Mouse (Mus musculus) heart, embryonic 10.5 days (tissue): ENCODE results near the gene Flot1. TPM values are rescaled to one million over a fixed set of nuclear protein-coding genes. Genes with fewer than 3 reads are reported as not detected.

Source experiments
- DNase-seq: peaks from one replicate; pipeline ENCODE4 v3.0.0-alpha.2; 2017; ENCODE audit warnings: low spot score
- H3K27ac ChIP-seq: fragments of 300-500 bp; sonication (generic); 2 replicates; pipeline ENCODE4 v1.5.1; 2016; ENCODE audit warnings: mild to moderate bottlenecking
- H3K27me3 ChIP-seq: fragments of 300-500 bp; sonication (generic); 2 replicates; pipeline ENCODE4 v1.6.1; 2016; ENCODE audit warnings: mild to moderate bottlenecking; ENCODE audit not compliant: poor library complexity, insufficient read depth, severe bottlenecking
- H3K36me3 ChIP-seq: fragments of 300-500 bp; sonication (generic); 2 replicates; pipeline ENCODE4 v1.6.1; 2016; ENCODE audit warnings: mild to moderate bottlenecking, moderate library complexity
- H3K4me1 ChIP-seq: fragments of 300-500 bp; sonication (generic); 2 replicates; pipeline ENCODE4 v1.6.1; 2016; ENCODE audit warnings: mild to moderate bottlenecking
- H3K4me3 ChIP-seq: fragments of 300-500 bp; sonication (generic); 2 replicates; pipeline ENCODE4 v1.5.1; 2016; ENCODE audit warnings: mild to moderate bottlenecking, moderate library complexity
- H3K9me3 ChIP-seq: fragments of 300-500 bp; sonication (generic); 2 replicates; pipeline ENCODE4 v1.6.1; 2016; ENCODE audit warnings: mild to moderate bottlenecking, moderate library complexity
- WGBS: fragments of 180-500 bp; shearing (Covaris S2); methylation state at CpG from one replicate; pipeline ENCODE4 v1.1.7; 2016; 5-methylcytosine and 5-hydroxymethylcytosine counted together
- polyA plus RNA-seq: library from polyadenylated mRNA; unstranded; fragments of >200 nt; fragmentation: Nextera tagmentation; extraction: Ambion mirVana; gene quantifications from 2 replicates; pipeline ENCODE4 v1.2.1, GENCODE M21; 2016

Flot1 gene
- polyA plus RNA-seq, 1 experiment from 2014 or later, result 66.2 TPM

GRCm38 (mm10) chr17:35813653-35814052 lies 9.4 kb upstream of the Flot1 start:
- WGBS, result 80% methylated on average over 7 of the region's 7 CpGs
- peaks cover 50% of the 10 kb centered on the region for H3K4me1 ChIP-seq
- H3K9me3 ChIP-seq, result no peaks in the 10 kb centered on the region
- no peak overlapping the region for H3K4me3 ChIP-seq
- no peaks in the 10 kb centered on the region for H3K27me3 ChIP-seq
- no peaks in the 10 kb centered on the region for H3K36me3 ChIP-seq
- peak overlapping the region; percentile 70 for H3K27ac ChIP-seq
- DNase-seq, result no peak

DNA sequence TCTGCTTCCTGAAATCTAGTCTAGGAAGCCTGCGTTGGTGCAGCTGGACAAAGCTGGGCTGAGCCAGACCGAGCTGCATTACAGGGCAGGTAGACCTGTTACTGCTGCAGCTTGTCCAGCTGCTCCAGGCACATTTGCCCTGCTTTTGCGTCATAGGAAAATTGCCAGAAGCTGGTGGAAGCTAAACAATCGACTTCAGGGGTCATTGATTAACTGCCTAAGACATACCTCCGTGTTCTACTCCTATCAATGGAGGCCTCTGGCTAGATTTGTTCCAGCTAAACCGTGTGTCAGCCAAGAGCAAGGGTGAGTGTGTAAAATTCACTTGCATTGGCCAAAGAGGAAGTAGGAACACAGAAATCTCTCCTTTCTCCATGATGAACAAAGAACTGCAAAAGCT lies 8.4 kb upstream of the Flot1 start:
- H3K36me3 ChIP-seq, result no peaks in the 10 kb centered on the region
- no peak overlapping the region for H3K4me3 ChIP-seq
- 64% methylated on average over 6 of the region's 6 CpGs for WGBS
- H3K27me3 ChIP-seq, result no peaks in the 10 kb centered on the region; the same call in 1 of the 2 replicates
- DNase-seq, result no peak
- H3K9me3 ChIP-seq, result no peaks in the 10 kb centered on the region
- H3K4me1 ChIP-seq, result peaks cover 50% of the 10 kb centered on the region
- H3K27ac ChIP-seq, result peak overlapping the region; percentile 63; the same call in 1 of the 2 replicates

DNA sequence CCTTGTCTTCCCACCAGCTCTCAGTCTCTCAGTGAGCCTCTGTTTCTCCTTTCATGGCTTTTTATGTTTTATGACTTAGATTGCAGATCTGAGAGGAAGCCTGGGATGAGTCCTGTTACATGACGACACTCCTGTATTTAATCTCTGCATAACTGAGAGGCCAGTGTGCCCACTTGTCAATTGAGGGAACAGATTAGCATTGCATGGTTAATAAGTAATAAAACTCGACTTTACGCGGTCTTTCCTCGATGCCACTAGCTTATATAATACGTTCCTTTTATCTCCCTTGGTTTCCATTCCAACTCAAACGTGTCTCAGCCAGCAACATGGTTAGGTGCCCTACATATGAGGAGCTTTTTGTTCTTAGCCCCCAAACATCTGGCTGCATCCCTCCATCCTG lies 7.2 kb upstream of the Flot1 start:
- no peaks in the 10 kb centered on the region for H3K36me3 ChIP-seq
- peak overlapping the region; percentile 63 for H3K27ac ChIP-seq
- H3K4me3 ChIP-seq, result no peak overlapping the region
- no peaks in the 10 kb centered on the region; the same call in 1 of the 2 replicates for H3K27me3 ChIP-seq
- H3K4me1 ChIP-seq, result peaks cover 46% of the 10 kb centered on the region
- no peaks in the 10 kb centered on the region for H3K9me3 ChIP-seq
- 69% methylated on average over 7 of the region's 7 CpGs for WGBS
- DNase-seq, result no peak

DNA sequence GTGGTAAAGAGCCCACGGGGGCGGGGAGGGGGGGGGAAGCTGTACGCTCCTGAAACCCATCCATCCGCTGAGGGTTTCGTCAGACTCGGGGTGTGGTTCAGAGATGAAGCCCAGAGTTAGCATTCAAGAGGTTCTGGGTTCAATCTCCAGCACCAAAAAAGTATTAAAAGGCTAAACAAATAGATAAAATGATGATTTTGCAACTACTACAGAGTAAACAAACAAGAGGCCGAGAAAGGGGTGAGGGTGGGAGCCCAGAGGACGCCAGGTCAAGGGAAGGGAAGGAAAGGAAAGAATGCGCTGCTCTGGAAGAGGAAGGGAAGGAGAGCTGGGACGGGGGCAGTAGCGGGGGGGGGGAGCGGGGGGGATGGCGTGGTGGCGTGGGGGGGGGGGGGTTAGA lies 6.3 kb upstream of the Flot1 start:
- Histone ChIP-seq H3K36me3 (no peaks in the 10 kb centered on the region), H3K4me1 (peaks cover 50% of the 10 kb centered on the region), H3K27me3 (no peaks in the 10 kb centered on the region; the same call in 1 of the 2 replicates), H3K4me3 (no peak overlapping the region), H3K9me3 (no peaks in the 10 kb centered on the region), H3K27ac (peak overlapping the region; percentile 63)
- WGBS, result 33% methylated on average over 14 of the region's 14 CpGs
- DNase-seq, result no peak

DNA sequence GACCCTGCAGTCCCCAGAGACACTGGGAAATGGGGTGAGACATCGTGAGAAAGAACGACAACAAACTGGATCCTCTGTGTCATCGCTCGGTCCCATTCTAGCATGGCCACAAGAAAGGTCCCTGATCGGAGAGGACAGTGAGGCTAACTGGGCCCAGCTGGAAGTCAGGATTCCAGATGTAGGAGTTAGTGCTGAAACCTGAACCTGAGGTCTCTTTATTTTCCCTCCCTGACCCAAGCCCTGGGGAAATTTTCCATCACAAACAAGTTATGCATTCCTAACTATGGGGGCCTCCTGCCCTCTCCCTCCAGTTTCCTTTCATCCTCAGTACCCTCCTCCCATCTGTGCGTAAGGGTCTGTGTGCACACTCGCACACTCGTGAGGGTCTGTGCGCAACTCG lies 5.8 kb upstream of the Flot1 start:
- no peak for DNase-seq
- no peaks in the 10 kb centered on the region for H3K36me3 ChIP-seq
- H3K4me1 ChIP-seq, result peaks cover 55% of the 10 kb centered on the region
- H3K4me3 ChIP-seq, result no peak overlapping the region
- 47% methylated on average over 10 of the region's 10 CpGs for WGBS
- no peaks in the 10 kb centered on the region; the same call in 1 of the 2 replicates for H3K27me3 ChIP-seq
- peak overlapping the region; percentile 59 for H3K27ac ChIP-seq
- no peaks in the 10 kb centered on the region for H3K9me3 ChIP-seq

DNA sequence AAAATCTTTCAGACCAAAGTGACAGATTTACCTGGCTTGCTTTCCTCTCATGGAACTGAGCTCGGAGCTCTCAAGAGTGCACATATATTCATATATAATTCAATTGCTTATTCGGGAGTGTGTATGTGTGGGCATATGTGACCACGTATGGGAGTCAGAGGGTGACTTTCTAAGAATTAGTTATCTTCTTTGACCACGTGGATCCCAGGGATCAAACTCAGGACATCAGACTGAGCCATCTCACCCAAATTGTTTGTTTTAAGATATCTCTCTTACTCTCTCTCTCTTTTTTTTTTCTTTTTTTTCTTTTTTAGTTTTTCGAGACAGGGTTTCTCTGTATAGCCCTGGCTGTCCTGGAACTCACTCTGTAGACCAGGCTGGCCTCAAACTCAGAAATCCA lies 2.9 kb upstream of the Flot1 start:
- peaks cover 7% of the 10 kb centered on the region; the same call in 1 of the 2 replicates for H3K36me3 ChIP-seq
- no peaks in the 10 kb centered on the region; the same call in 1 of the 2 replicates for H3K27me3 ChIP-seq
- no peak overlapping the region for H3K27ac ChIP-seq
- H3K4me1 ChIP-seq, result peaks cover 48% of the 10 kb centered on the region
- H3K9me3 ChIP-seq, result no peaks in the 10 kb centered on the region
- 69% methylated on average over 5 of the region's 5 CpGs for WGBS
- H3K4me3 ChIP-seq, result no peak overlapping the region
- DNase-seq, result no peak

- WGBS, result under 1% methylated on average over 62 of the region's 62 CpGs
- DNase-seq, result peak; percentile 93
- peaks cover 23% of the 10 kb centered on the region for H3K36me3 ChIP-seq
- no peaks in the 10 kb centered on the region; the same call in 1 of the 2 replicates for H3K27me3 ChIP-seq
- H3K9me3 ChIP-seq, result no peaks in the 10 kb centered on the region
- peak within 1 kb of the TSS; percentile 86 for H3K4me3 ChIP-seq
- peaks cover 35% of the 10 kb centered on the region for H3K4me1 ChIP-seq
- H3K27ac ChIP-seq, result peak within 1 kb of the TSS; percentile 96
Observed at GRCm38 (mm10) chr17:35821439-35822430, 1.3 kb upstream of the Flot1 start, which contains the start of gene Ier3. Gene Ier3, plus strand, starts transcription at chr17:35821684.

- no peak for DNase-seq
- peak overlapping the region; percentile 86 for H3K4me3 ChIP-seq
- WGBS, result 2% methylated on average over 11 of the region's 11 CpGs
Observed at GRCm38 (mm10) chr17:35822564-35822963, 466 bp upstream of the Flot1 start.

DNA sequence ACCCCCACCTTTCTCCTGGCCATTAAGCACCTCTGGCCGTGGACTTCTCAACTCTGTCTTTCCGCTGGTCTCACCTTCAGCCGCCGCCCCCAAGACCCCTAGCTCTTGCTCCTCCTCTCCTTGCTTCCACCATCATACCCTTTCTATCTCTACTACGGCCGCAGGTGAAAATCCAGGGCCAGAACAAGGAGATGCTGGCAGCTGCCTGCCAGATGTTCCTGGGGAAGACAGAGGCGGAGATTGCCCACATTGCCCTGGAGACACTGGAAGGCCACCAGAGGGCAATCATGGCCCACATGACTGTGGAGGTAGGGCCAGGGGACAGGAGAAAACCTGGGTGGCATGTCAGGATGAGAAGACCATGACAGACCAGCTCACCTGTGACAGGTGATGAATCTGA lies 1.4 kb downstream of the Flot1 start:
- Histone ChIP-seq H3K36me3 (peaks cover 44% of the 10 kb centered on the region), H3K27me3 (no peaks in the 10 kb centered on the region; the same call in 1 of the 2 replicates), H3K4me1 (peaks cover 28% of the 10 kb centered on the region), H3K9me3 (no peaks in the 10 kb centered on the region), H3K27ac (0 out of 2 replicates have a peak overlapping the region, but pooled peaks have one; percentile 96), H3K4me3 (peak overlapping the region; percentile 86; the same call in 1 of the 2 replicates)
- WGBS, result 54% methylated on average over 7 of the region's 7 CpGs
- DNase-seq, result no peak

More at GRCm38 (mm10) chr17:35822564-35822963, 466 bp upstream of the Flot1 start:
- peak overlapping the region; percentile 96 for H3K27ac ChIP-seq
- no peaks in the 10 kb centered on the region for H3K9me3 ChIP-seq
- peaks cover 31% of the 10 kb centered on the region for H3K36me3 ChIP-seq
- H3K27me3 ChIP-seq, result no peaks in the 10 kb centered on the region; the same call in 1 of the 2 replicates
- peaks cover 27% of the 10 kb centered on the region for H3K4me1 ChIP-seq

- Histone ChIP-seq H3K27ac (no peak overlapping the region), H3K4me3 (0 out of 2 replicates have a peak overlapping the region, but pooled peaks have one; percentile 86), H3K36me3 (peaks cover 48% of the 10 kb centered on the region), H3K9me3 (no peaks in the 10 kb centered on the region), H3K27me3 (no peaks in the 10 kb centered on the region), H3K4me1 (peaks cover 35% of the 10 kb centered on the region)
- DNase-seq, result no peak
- 90% methylated on average over 13 of the region's 13 CpGs for WGBS
Observed at GRCm38 (mm10) chr17:35825109-35825850, 2.2 kb downstream of the Flot1 start.

- H3K9me3 ChIP-seq, result no peaks in the 10 kb centered on the region
- 2% methylated on average over 21 of the region's 21 CpGs for WGBS
- peak; percentile 94 for DNase-seq
- H3K4me1 ChIP-seq, result peaks cover 14% of the 10 kb centered on the region
- peaks cover 81% of the 10 kb centered on the region for H3K36me3 ChIP-seq
- H3K27ac ChIP-seq, result peak overlapping the region; percentile 17
- H3K27me3 ChIP-seq, result no peaks in the 10 kb centered on the region
- H3K4me3 ChIP-seq, result peak overlapping the region; percentile 39
Observed at GRCm38 (mm10) chr17:35829737-35830136, 6.7 kb downstream of the Flot1 start.

GRCm38 (mm10) chr17:35832400-35833238 lies 9.6 kb downstream of the Flot1 start:
- Histone ChIP-seq H3K36me3 (peaks cover 75% of the 10 kb centered on the region), H3K4me3 (no peak overlapping the region), H3K27ac (no peak overlapping the region), H3K27me3 (no peaks in the 10 kb centered on the region), H3K9me3 (no peaks in the 10 kb centered on the region), H3K4me1 (peaks cover 28% of the 10 kb centered on the region)
- no peak for DNase-seq
- WGBS, result 74% methylated on average over 8 of the region's 8 CpGs
